Mouse (Mus musculus): ENCODE data around the gene Snhg11. TPM values are rescaled to one million over a fixed set of nuclear protein-coding genes. Genes with fewer than 3 reads are reported as not detected.

Gene Snhg11
- under 1 TPM; 0.15 to 0.39 (median 0.26) TPM for total RNA-seq (2022)

GRCm38 (mm10) chr2:158375443-158376122 lies at the start of gene Snhg11:
Gene Snhg11 (plus strand): TSS chr2:158375638.
- no peak for DNase-seq (ENCODE audit: low spot score in 2 of 2)

- no peak for DNase-seq (ENCODE audit: low spot score in 2 of 2)
Observed at GRCm38 (mm10) chr2:158334356-158334755, 41.1 kb upstream of the Snhg11 start.

GRCm38 (mm10) chr2:158337698-158338097 lies 37.7 kb upstream of the Snhg11 start:
- DNase-seq (ENCODE audit: low spot score in 2 of 2), result no peak

- DNase-seq (ENCODE audit: low spot score in 2 of 2), result peak in 1 of 2 experiments; percentile 19
Observed at GRCm38 (mm10) chr2:158339948-158340564, 35.4 kb upstream of the Snhg11 start.

- DNase-seq (ENCODE audit: low spot score in 2 of 2), result no peak
Observed at GRCm38 (mm10) chr2:158341324-158341723, 34.1 kb upstream of the Snhg11 start.

GRCm38 (mm10) chr2:158343495-158343894 lies 31.9 kb upstream of the Snhg11 start:
- no peak for DNase-seq (ENCODE audit: low spot score in 2 of 2)

GRCm38 (mm10) chr2:158346467-158346866 lies 29.0 kb upstream of the Snhg11 start:
- no peak for DNase-seq (ENCODE audit: low spot score in 2 of 2)

GRCm38 (mm10) chr2:158347868-158348267 lies 27.6 kb upstream of the Snhg11 start:
- peak; percentile 12 to 51 for DNase-seq (ENCODE audit: low spot score in 2 of 2)

GRCm38 (mm10) chr2:158352801-158353520 lies 22.5 kb upstream of the Snhg11 start:
- no peak for DNase-seq (ENCODE audit: low spot score in 2 of 2)

- DNase-seq (ENCODE audit: low spot score in 2 of 2), result no peak
Observed at GRCm38 (mm10) chr2:158354348-158355114, 20.9 kb upstream of the Snhg11 start.

- no peak for DNase-seq (ENCODE audit: low spot score in 2 of 2)
Observed at GRCm38 (mm10) chr2:158355238-158355637, 20.2 kb upstream of the Snhg11 start.

GRCm38 (mm10) chr2:158356121-158356520 lies 19.3 kb upstream of the Snhg11 start:
- no peak for DNase-seq (ENCODE audit: low spot score in 2 of 2)

- DNase-seq (ENCODE audit: low spot score in 2 of 2), result no peak
Observed at GRCm38 (mm10) chr2:158359757-158360620, 15.4 kb upstream of the Snhg11 start.

GRCm38 (mm10) chr2:158360873-158361677 lies 14.4 kb upstream of the Snhg11 start:
- peak; percentile 63 to 68 for DNase-seq (ENCODE audit: low spot score in 2 of 2)

GRCm38 (mm10) chr2:158361678-158362320 lies 13.6 kb upstream of the Snhg11 start:
- no peak for DNase-seq (ENCODE audit: low spot score in 2 of 2)

GRCm38 (mm10) chr2:158364175-158364574 lies 11.3 kb upstream of the Snhg11 start:
- no peak for DNase-seq (ENCODE audit: low spot score in 2 of 2)

GRCm38 (mm10) chr2:158365099-158365850 lies 10.2 kb upstream of the Snhg11 start:
- DNase-seq (ENCODE audit: low spot score in 2 of 2), result no peak

GRCm38 (mm10) chr2:158367654-158368053 lies 7.8 kb upstream of the Snhg11 start:
- no peak for DNase-seq (ENCODE audit: low spot score in 2 of 2)

GRCm38 (mm10) chr2:158368313-158368712 lies 7.1 kb upstream of the Snhg11 start:
- DNase-seq (ENCODE audit: low spot score in 2 of 2), result no peak

Measured in gastrocnemius, adult 8-10 months (tissue).